Mouse (Mus musculus): ENCODE measurements around the gene Psma7. TPM values are rescaled to one million over a fixed set of nuclear protein-coding genes. Genes with fewer than 3 reads are reported as not detected.

Gene Psma7
- 507 TPM for polyA plus RNA-seq (2017; shearing (Covaris generic))

GRCm38 (mm10) chr2:180042256-180042857 is at the start of gene Psma7, which contains the start of gene Ss18l1:
Gene Psma7, minus strand, starts transcription at chr2:180042433.
Gene Ss18l1, plus strand, starts transcription at chr2:180042509.

DNA sequence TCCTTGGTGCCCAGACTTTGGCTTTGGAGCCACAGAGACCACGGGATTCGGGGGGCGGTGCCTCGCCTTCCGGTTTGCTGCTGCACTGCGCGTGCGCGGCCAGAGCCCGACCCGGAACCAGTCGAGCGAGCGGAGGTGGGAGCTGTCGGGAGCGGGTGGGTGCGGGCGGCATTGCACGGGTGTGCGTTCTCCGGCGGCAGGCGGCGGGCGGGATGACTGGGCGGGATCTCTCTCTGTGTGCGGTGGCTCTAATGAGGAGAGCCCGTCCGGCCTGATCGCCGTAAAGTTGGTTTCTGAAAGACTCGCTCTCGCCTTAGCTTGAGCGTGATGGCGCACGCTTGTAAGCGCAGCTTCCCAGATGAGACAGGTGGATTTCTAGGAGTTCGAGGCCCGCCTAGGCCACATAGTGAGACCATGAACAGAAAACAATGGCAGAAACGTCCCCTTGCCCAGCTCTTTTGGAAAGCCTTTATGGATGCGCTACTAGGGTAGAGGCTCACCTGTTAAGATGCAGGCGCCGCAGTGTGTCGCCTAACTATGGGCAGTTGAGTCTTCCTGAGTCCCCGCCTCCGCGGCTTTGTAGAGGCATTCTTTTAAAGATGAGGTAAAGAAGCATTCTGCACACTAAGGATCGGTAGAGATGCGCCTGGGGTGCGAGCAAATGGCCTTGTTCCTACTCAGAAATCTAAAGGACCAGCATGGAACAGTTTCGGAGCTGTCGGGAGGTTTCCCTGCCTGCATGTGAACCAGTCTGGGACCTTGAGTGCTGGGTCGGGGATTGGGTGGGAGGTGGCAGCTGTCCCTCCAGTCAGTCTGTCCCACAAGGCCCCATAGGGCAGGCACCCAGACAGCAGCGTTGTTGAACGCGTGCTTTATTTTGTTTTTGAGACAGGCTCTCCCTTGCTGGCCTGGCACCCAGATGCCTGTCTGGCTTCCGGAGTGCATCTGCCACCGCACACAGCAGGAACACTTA is 28.5 kb upstream of the Psma7 start, which contains the start of gene Mtg2:
Gene Mtg2 (plus strand): TSS at position 108 of the 973 bp plus-strand sequence.

GRCm38 (mm10) chr2:180024401-180025098 is 17.7 kb downstream of the Psma7 start, which contains the start of gene Lsm14b:
Gene Lsm14b, plus strand, starts transcription at chr2:180024987.

Other genes with a start within 250 kb of the Psma7 start
- gene Taf4, start 65.8 kb downstream of the Psma7 start, polyA plus RNA-seq (2017; shearing (Covaris generic)) = 3.9 TPM
- 1.8 TPM for gene Lsm14b, start 17.4 kb downstream of the Psma7 start, polyA plus RNA-seq (2017; shearing (Covaris generic))
- 3.3 TPM for gene Ss18l1, start 76 bp upstream of the Psma7 start, polyA plus RNA-seq (2017; shearing (Covaris generic))
- gene Mtg2, start 28.2 kb upstream of the Psma7 start, polyA plus RNA-seq (2017; shearing (Covaris generic)) = 56.9 TPM
- gene Hrh3, start 62.1 kb upstream of the Psma7 start, polyA plus RNA-seq (2017; shearing (Covaris generic)) = not detected
- gene Osbpl2, start 76.9 kb upstream of the Psma7 start, polyA plus RNA-seq (2017; shearing (Covaris generic)) = 44.2 TPM
- 158 TPM for gene Adrm1, start 129.1 kb upstream of the Psma7 start, polyA plus RNA-seq (2017; shearing (Covaris generic))
- gene Lama5, start 183.4 kb upstream of the Psma7 start, polyA plus RNA-seq (2017; shearing (Covaris generic)) = 0.47 TPM
- 936 TPM for gene Rps21, start 214.9 kb upstream of the Psma7 start, polyA plus RNA-seq (2017; shearing (Covaris generic))
- gene Cables2, start 231.1 kb upstream of the Psma7 start, polyA plus RNA-seq (2017; shearing (Covaris generic)) = 1.7 TPM
- gene Rbbp8nl, start 247.4 kb upstream of the Psma7 start, polyA plus RNA-seq (2017; shearing (Covaris generic)) = 0.24 TPM